Mouse (Mus musculus): ENCODE measurements around the gene Gm9507. TPM values are rescaled to one million over a fixed set of nuclear protein-coding genes. Genes with fewer than 3 reads are reported as not detected.
"Not testable (repeated sequence)": the region's sequence is repeated elsewhere in the genome, so short reads cannot be mapped to it uniquely, and the experiment has no call there.

The Gm9507 gene
- not detected for total RNA-seq (2021)
- long read RNA-seq, experiment 1: 0 reads
- long read RNA-seq, experiment 2: 0 reads

- DNase-seq: no peak
- intact Hi-C loops (cut with DNase I): no loop called here
Observed at GRCm38 (mm10) chr10:77811743-77812142, at the start of gene Gm9507. Gene Gm9507, minus strand, starts transcription at chr10:77811843.

DNA sequence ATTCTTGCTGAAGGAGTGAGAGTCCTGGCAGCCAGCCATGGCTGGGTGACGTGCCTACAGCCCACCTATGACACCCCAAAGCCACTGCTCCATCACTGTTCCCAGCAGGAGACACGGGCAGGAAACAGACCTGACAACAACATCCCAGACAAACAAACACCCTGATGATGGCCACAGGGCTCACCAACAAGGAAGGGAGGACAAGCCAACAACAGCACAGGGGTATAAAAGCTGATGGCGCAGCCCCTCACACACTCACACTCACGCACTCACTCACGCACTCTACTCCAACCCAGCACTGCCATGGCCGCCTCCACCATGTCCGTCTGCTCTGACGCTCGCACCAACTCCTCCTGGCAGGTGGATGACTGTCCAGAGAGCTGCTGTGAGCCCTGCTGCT is 40.9 kb upstream of the Gm9507 start, which contains the start of gene Gm10318:
TSS of gene Gm10318 (plus strand) at position 301 of the 400 bp plus-strand sequence.
- intact Hi-C loops (cut with DNase I): no loop called here
- DNase-seq: no peak

DNA sequence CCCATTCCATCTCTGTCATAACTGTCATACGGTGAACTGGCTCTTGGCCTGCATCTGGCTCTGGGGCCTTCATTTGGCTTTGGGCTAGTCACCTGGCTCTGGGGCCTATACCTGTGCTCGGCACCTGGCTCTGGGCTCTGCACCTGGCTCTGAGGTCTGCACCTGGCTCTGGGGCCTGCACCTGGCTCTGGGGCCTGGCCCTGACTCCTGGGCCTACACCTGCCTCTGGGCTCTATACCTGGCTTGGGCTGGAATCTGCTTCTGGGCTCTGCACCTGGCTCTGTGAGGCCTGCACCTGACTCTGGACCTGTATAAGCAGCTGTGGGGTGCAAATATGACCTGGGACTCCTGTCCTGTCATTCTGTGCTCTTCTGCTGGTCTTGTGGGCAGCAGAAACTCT is 35.9 kb upstream of the Gm9507 start:
- no peak for DNase-seq
- intact Hi-C loops (cut with DNase I): no loop called here

GRCm38 (mm10) chr10:77846961-77847360 is 35.3 kb upstream of the Gm9507 start:
- intact Hi-C loops (cut with DNase I): no loop called here

GRCm38 (mm10) chr10:77846503-77846902 is 34.9 kb upstream of the Gm9507 start, which contains the start of gene Gm36176:
Gene Gm36176, plus strand, starts transcription at chr10:77846803.
- no peak for DNase-seq
- intact Hi-C loops (cut with DNase I): no loop called here

More at GRCm38 (mm10) chr10:77846961-77847360, 35.3 kb upstream of the Gm9507 start:
- DNase-seq: no peak

- DNase-seq: no peak
- intact Hi-C loops (cut with DNase I): no loop called here
Observed at GRCm38 (mm10) chr10:77839006-77839405, 27.4 kb upstream of the Gm9507 start.

GRCm38 (mm10) chr10:77835647-77836046 is 24.0 kb upstream of the Gm9507 start, which contains the start of gene Krtap10-10:
Gene Krtap10-10, plus strand, starts transcription at chr10:77835947.
- intact Hi-C loops (cut with DNase I): no loop called here
- DNase-seq: no peak

GRCm38 (mm10) chr10:77826951-77827350 is 15.3 kb upstream of the Gm9507 start, which contains the start of gene Krtap10-4:
Gene Krtap10-4, minus strand, starts transcription at chr10:77827095.
- intact Hi-C loops (cut with DNase I): no loop called here
- DNase-seq: no peak

DNA sequence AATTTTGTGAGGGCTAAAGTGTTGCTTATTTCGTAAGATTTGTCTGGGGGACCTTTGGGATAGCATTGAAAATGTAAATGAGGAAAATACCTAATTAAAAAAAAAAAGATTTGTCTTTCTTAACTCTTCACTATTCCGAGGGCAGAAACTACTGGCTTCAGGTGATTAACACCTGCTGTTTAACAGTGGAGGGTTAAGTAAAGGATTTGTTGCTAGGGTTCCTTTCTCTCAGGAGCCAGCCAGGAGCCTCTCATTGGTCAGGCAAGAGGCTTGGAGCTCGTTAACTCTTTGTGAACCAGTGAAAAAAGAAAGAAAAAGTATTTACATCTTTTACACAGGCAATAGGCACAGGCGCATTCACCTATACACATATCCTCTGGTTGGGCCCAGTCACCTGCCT is 7.6 kb upstream of the Gm9507 start:
- DNase-seq: no peak
- intact Hi-C loops (cut with DNase I): no loop called here

- intact Hi-C loops (cut with DNase I): no loop called here
Observed at GRCm38 (mm10) chr10:77818523-77818922, 6.9 kb upstream of the Gm9507 start.

GRCm38 (mm10) chr10:77815514-77815913 is 3.9 kb upstream of the Gm9507 start:
- DNase-seq: no peak
- intact Hi-C loops (cut with DNase I): no loop called here

More at GRCm38 (mm10) chr10:77818523-77818922, 6.9 kb upstream of the Gm9507 start:
- no peak for DNase-seq

DNA sequence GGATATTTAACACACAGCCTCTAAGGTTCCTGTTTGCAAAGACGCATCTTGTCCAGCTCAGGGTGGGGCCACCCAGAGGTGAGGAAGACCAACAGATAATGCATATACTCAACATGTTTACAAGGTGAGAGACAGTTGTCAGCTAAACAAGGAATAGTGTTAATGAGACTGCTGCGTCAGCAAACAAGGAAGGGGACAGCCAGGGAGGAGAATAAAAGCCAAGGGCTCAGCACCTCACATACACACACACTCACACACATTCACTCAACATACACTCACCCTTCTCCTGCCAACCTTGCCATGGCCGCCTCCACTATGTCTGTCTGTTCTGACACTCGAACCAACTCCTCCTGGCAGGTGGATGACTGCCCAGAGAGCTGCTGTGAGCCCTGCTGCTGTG is 2.7 kb upstream of the Gm9507 start, which contains the start of gene Gm2696:
TSS of gene Gm2696 (plus strand) at position 301 of the 400 bp plus-strand sequence.
- intact Hi-C loops (cut with DNase I): no loop called here
- DNase-seq: no peak

GRCm38 (mm10) chr10:77804095-77804494 is 7.5 kb downstream of the Gm9507 start:
- intact Hi-C loops (cut with DNase I): no loop called here
- no peak for DNase-seq

DNA sequence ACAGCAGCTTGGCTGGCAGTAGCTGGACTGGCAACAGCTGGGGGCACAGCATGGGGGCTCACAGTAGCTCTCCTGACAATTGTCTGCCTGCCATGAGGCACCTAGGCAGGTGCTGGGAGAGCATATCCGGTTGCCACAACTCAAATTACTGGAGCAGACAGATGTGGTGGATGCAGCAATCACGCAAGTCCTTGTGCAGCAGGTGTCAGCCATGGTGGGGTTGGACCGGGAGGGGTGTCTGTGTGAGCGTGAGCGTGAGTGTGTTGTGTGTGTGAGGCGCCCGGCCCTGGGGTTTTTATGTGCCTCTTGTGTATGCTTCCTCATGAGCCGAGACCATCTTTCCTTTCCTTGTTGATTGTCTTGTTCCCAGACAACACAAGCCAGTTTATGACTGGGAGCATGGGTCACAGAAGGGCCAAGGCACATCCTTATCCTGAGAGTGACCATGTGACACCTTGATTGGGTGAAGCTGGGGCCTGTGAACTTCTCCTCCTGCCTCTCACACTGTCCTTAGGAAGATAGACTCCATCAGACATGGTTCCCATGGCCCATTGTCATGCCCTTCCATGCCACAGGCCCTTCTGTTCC is 12.6 kb downstream of the Gm9507 start, which contains the start of gene Gm19668:
TSS of gene Gm19668 (minus strand) at position 213 of the 588 bp plus-strand sequence.
- no peak for DNase-seq
- intact Hi-C loops (cut with DNase I): no loop called here

- DNase-seq; intact Hi-C loops (cut with DNase I): not testable (repeated sequence)
Observed at GRCm38 (mm10) chr10:77798164-77798920, 13.3 kb downstream of the Gm9507 start.

- no peak for DNase-seq
- intact Hi-C loops (cut with DNase I): no loop called here
Observed at GRCm38 (mm10) chr10:77797677-77798076, 14.0 kb downstream of the Gm9507 start.

DNA sequence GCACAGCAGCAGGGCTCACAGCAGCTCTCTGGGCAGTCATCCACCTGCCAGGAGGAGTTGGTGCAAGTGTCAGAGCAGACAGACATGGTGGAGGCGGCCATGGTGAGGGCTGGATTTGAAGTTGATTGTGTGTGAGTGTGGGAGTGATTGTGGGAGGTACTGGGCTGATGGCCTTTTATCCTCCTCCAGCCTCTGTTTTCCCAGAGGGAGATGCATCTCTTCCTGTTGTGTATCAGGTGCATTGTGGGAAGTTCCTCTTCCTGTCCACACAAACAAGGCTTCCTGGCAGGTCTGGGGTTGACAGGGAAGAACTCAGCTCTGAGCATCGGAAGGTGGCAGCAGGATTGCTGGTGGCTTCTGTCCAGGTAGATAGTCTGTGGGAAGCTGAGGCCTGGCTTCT is 16.7 kb downstream of the Gm9507 start, which contains the start of gene Gm9639:
TSS of gene Gm9639 (minus strand) at position 101 of the 400 bp plus-strand sequence.
- intact Hi-C loops (cut with DNase I): no loop called here

GRCm38 (mm10) chr10:77788621-77789020 is 23.0 kb downstream of the Gm9507 start:
- intact Hi-C loops (cut with DNase I): no loop called here
- DNase-seq: no peak

More for the DNA sequence above, 16.7 kb downstream of the Gm9507 start, which contains the start of gene Gm9639:
- no peak for DNase-seq

DNA sequence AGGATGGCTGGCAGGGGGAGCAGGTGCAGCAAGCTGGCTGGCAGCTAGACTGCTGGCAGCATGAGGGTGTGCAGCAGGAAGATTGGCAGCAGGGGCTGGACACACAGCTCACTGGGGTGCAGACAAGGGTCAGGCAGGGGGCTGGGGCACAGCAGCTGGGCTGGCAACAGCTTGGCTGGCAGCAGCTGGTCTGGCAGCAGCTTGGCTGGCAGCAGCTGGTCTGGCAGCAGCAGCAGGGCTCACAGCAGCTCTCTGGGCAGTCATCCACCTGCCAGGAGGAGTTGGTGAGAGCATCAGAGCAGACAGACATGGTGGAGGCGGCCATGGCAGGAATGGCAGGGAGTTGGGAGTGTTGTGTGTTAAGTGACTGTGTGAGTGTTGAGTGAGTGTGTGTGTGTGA is 23.8 kb downstream of the Gm9507 start, which contains the start of gene Gm7137:
TSS of gene Gm7137 (minus strand) at position 325 of the 400 bp plus-strand sequence.
- intact Hi-C loops (cut with DNase I): not testable (repeated sequence)

GRCm38 (mm10) chr10:77783396-77783795 is 28.2 kb downstream of the Gm9507 start:
- intact Hi-C loops (cut with DNase I); DNase-seq: not testable (repeated sequence)

More for the DNA sequence above, 23.8 kb downstream of the Gm9507 start, which contains the start of gene Gm7137:
- DNase-seq: not testable (repeated sequence)

GRCm38 (mm10) chr10:77782442-77782841 is 29.2 kb downstream of the Gm9507 start, which contains the start of gene Gm3250:
Gene Gm3250, minus strand, starts transcription at chr10:77782542.
- DNase-seq; intact Hi-C loops (cut with DNase I): not testable (repeated sequence)

All from gastrocnemius, postnatal 36 days (tissue).